Mouse (Mus musculus) gastrocnemius, adult 18-20 months (tissue): ENCODE data around the gene Mab21l3. TPM values are rescaled to one million over a fixed set of nuclear protein-coding genes. Genes with fewer than 3 reads are reported as not detected.

ENCODE experiments used
- total RNA-seq, 2 experiments: library from RNA; stranded (reverse); gene quantifications; 2 replicates each; pipeline ENCODE4 v1.2.3; 2021

Gene Mab21l3
- total RNA-seq, 2 experiments from 2014 or later = not detected

Other genes with a start within 250 kb of the Mab21l3 start
- gene Atp1a1, start 244.3 kb downstream of the Mab21l3 start, total RNA-seq = 100 to 1,000 TPM in 1 of 2 experiments, 10 to 100 TPM in 1; 59.0 to 119 TPM
- 1 to 10 TPM in 1 of 2 experiments, under 1 TPM in 1; 0.59 to 1.0 TPM for gene Slc22a15, start 75.5 kb upstream of the Mab21l3 start, total RNA-seq
- not detected for gene Nhlh2, start 161.1 kb upstream of the Mab21l3 start, total RNA-seq
- gene Casq2, start 237.5 kb upstream of the Mab21l3 start, total RNA-seq = 10 to 100 TPM; 35.5 to 40.5 TPM